Comparison of ENCODE assay signal across 21 mouse cellular contexts in genomic region chr6:124273231-124273880, GRCm38 (mm10). TPM values are rescaled to one million over a fixed set of nuclear protein-coding genes. Genes with fewer than 3 reads are reported as not detected.
DNase-seq lines count a peak whose midpoint lies in the region; ATAC-seq and TF ChIP-seq lines count a peak whose summit lies in the region.
"Had no signal": no experiment of that assay in that cellular context is flagged by ENCODE, and none has a peak within 500 bp of the region (broad histone marks: within the 10 kb centered on the region; RNA-seq: fewer than 3 reads in every experiment).

No protein-coding gene starts in this region.

- DNase-seq in gastrocnemius, adult 2 months = peak; percentile 31
- no peak for DNase-seq in gastrocnemius, postnatal 4 days (ENCODE audit: low spot score in 2 of 2)
- DNase-seq in lung, embryonic 14.5 days = peak; percentile 7
- no peak for DNase-seq in lung, postnatal 10 days
- no peak for DNase-seq in left cerebral cortex, adult 9 months (ENCODE audit: low spot score in 2 of 2)
- DNase-seq: adrenal gland, postnatal 14 days; cerebellum, adult 18-20 months; kidney, postnatal 14 days; right cerebral cortex, postnatal 14 days; thymus, postnatal 14 days had no signal

- no peak overlapping the region for H3K4me3 ChIP-seq in gastrocnemius, adult 2 months
- no peak overlapping the region for H3K4me3 ChIP-seq in lung, embryonic 14.5 days (ENCODE audit: low read depth, low read length)
- no peak overlapping the region for H3K4me3 ChIP-seq in liver, embryonic 16.5 days (ENCODE audit: low read depth, low read length)
- no peak overlapping the region for H3K4me3 ChIP-seq in forebrain, embryonic 13.5 days
- H3K4me3 ChIP-seq: forebrain, embryonic 10.5 days; limb, embryonic 15.5 days; neural tube, embryonic 15.5 days had no signal

- H3K4me1 ChIP-seq in lung, embryonic 14.5 days (ENCODE audit: insufficient read depth) = no peaks in the 10 kb centered on the region
- H3K4me1 ChIP-seq in liver, embryonic 16.5 days (ENCODE audit: control insufficient read depth, low read depth, low read length) = no peaks in the 10 kb centered on the region
- H3K4me1 ChIP-seq in forebrain, embryonic 13.5 days = no peaks in the 10 kb centered on the region
- H3K4me1 ChIP-seq: forebrain, embryonic 10.5 days; limb, embryonic 15.5 days; neural tube, embryonic 15.5 days had no signal

- no peaks in the 10 kb centered on the region for H3K9me3 ChIP-seq in lung, embryonic 14.5 days (ENCODE audit: low read depth, low read length)
- H3K9me3 ChIP-seq in liver, embryonic 16.5 days (replicated peaks; ENCODE audit: control insufficient read depth, low read length) = no peaks in the 10 kb centered on the region
- no peaks in the 10 kb centered on the region for H3K9me3 ChIP-seq in forebrain, embryonic 13.5 days (replicated peaks)
- H3K9me3 ChIP-seq: forebrain, embryonic 10.5 days; limb, embryonic 15.5 days; neural tube, embryonic 15.5 days had no signal

- WGBS in lung, embryonic 14.5 days = 63% methylated on average over 5 of the region's 5 CpGs
- 23% methylated on average over 5 of the region's 5 CpGs for WGBS in liver, embryonic 16.5 days (ENCODE audit: insufficient replicate concordance)
- 75% methylated on average over 5 of the region's 5 CpGs for WGBS in forebrain, embryonic 13.5 days

- no peak overlapping the region for H3K27ac ChIP-seq in gastrocnemius, adult 2 months
- no peak overlapping the region for H3K27ac ChIP-seq in lung, embryonic 14.5 days (ENCODE audit: low read depth)
- H3K27ac ChIP-seq in liver, embryonic 16.5 days (ENCODE audit: low read length) = no peak overlapping the region
- no peak overlapping the region for H3K27ac ChIP-seq in forebrain, embryonic 13.5 days
- H3K27ac ChIP-seq: forebrain, embryonic 10.5 days; limb, embryonic 15.5 days; neural tube, embryonic 15.5 days had no signal

- no peaks in the 10 kb centered on the region for H3K36me3 ChIP-seq in lung, embryonic 14.5 days (ENCODE audit: insufficient read depth)
- no peaks in the 10 kb centered on the region for H3K36me3 ChIP-seq in liver, embryonic 16.5 days (ENCODE audit: control insufficient read depth, insufficient read depth)
- H3K36me3 ChIP-seq in forebrain, embryonic 13.5 days (ENCODE audit: poor library complexity, severe bottlenecking) = no peaks in the 10 kb centered on the region
- H3K36me3 ChIP-seq: forebrain, embryonic 10.5 days; limb, embryonic 15.5 days; neural tube, embryonic 15.5 days had no signal

- intact Hi-C loops in gastrocnemius, adult 2 months (cut with DNase I) = no loop called here

- no peak for TF ChIP-seq CTCF in gastrocnemius, adult 2 months (IDR thresholded peaks at IDR 0.05)
- TF ChIP-seq CTCF in lung, embryonic 14.5 days (IDR thresholded peaks at IDR 0.05; ENCODE audit: low read depth) = no peak

- H3K9ac ChIP-seq in lung, embryonic 14.5 days = no peak overlapping the region
- H3K9ac ChIP-seq in liver, embryonic 16.5 days (ENCODE audit: low read depth, low read length) = no peak overlapping the region
- H3K9ac ChIP-seq in forebrain, embryonic 13.5 days = no peak overlapping the region
- H3K9ac ChIP-seq: limb, embryonic 15.5 days; neural tube, embryonic 15.5 days had no signal

- no peaks in the 10 kb centered on the region for H3K27me3 ChIP-seq in lung, embryonic 14.5 days (ENCODE audit: insufficient read depth, low read length)
- no peaks in the 10 kb centered on the region for H3K27me3 ChIP-seq in liver, embryonic 16.5 days (ENCODE audit: control insufficient read depth, insufficient read depth, low read depth, low read length)
- no peaks in the 10 kb centered on the region for H3K27me3 ChIP-seq in forebrain, embryonic 13.5 days
- H3K27me3 ChIP-seq: limb, embryonic 15.5 days; neural tube, embryonic 15.5 days had no signal

- ATAC-seq in lung, embryonic 14.5 days (ENCODE audit: insufficient read depth) = no peak
- ATAC-seq in liver, embryonic 16.5 days (ENCODE audit: low read depth) = peak; percentile 67
- peak; percentile 97 for ATAC-seq in neutrophil, adult 5-6 weeks (ENCODE audit: extremely low read depth, insufficient number of reproducible peaks, low FRiP score, poor library complexity, severe bottlenecking)
- ATAC-seq in forebrain, embryonic 13.5 days = no peak

- no peak overlapping the region for H3K4me2 ChIP-seq in lung, embryonic 14.5 days
- H3K4me2 ChIP-seq in liver, embryonic 16.5 days (ENCODE audit: low read depth, low read length) = peak overlapping the region; percentile 30
- no peak overlapping the region for H3K4me2 ChIP-seq in forebrain, embryonic 13.5 days
- H3K4me2 ChIP-seq: limb, embryonic 15.5 days; neural tube, embryonic 15.5 days had no signal

RNA-seq across cellular contexts. Expression of gene Cd163, which starts 31.1 kb away (rescaled TPM):
- total RNA-seq in gastrocnemius, adult 2 months (2021) = 1 to 10 TPM; 6.7 to 8.5 TPM
- 10 to 100 TPM; 12.7 to 14.1 TPM for total RNA-seq in gastrocnemius, postnatal 4 days (2021)
- polyA plus RNA-seq in lung, embryonic 14.5 days (2014; fragmentation: Nextera tagmentation; extraction: Ambion mirVana) = 0.07 TPM in 1 of 2 replicates, not detected in the other
- polyA plus RNA-seq in liver, embryonic 16.5 days (2015; fragmentation: Nextera tagmentation; extraction: Ambion mirVana) = 0.36 and 0.50 TPM in 2 replicates
- total RNA-seq in neutrophil, adult 5-6 weeks (2017) = 0.23 and 0.61 TPM in 2 replicates
- polyA plus RNA-seq in forebrain, embryonic 13.5 days (2015; fragmentation: Nextera tagmentation; extraction: Ambion mirVana) = 0.05 TPM in 1 of 2 replicates, not detected in the other
- polyA plus RNA-seq: embryonic facial prominence, embryonic 11.5 days; forebrain, embryonic 10.5 days had no signal

RNA-seq across cellular contexts. Expression of gene Vmn2r27, which starts 41.7 kb away (rescaled TPM):
- total RNA-seq in gastrocnemius, adult 2 months (2021) = not detected
- not detected for total RNA-seq in gastrocnemius, postnatal 4 days (2021)
- polyA plus RNA-seq in lung, embryonic 14.5 days (2014; fragmentation: Nextera tagmentation; extraction: Ambion mirVana) = not detected in 2 replicates
- not detected in 2 replicates for polyA plus RNA-seq in liver, embryonic 16.5 days (2015; fragmentation: Nextera tagmentation; extraction: Ambion mirVana)
- not detected in 2 replicates for total RNA-seq in neutrophil, adult 5-6 weeks (2017)
- polyA plus RNA-seq in forebrain, embryonic 13.5 days (2015; fragmentation: Nextera tagmentation; extraction: Ambion mirVana) = not detected in 2 replicates
- total RNA-seq: adrenal gland, postnatal 14 days; midbrain, postnatal 0 days had no signal
- polyA plus RNA-seq: embryonic facial prominence, embryonic 11.5 days; forebrain, embryonic 10.5 days; heart, postnatal 0 days; intestine, embryonic 14.5 days; limb, embryonic 15.5 days; midbrain, postnatal 0 days; neural tube, embryonic 15.5 days; stomach, embryonic 14.5 days had no signal

Comparison
In these comparisons a context has a peak if more than half of its experiments do, and no peak if none do; other contexts are left out.
1. DNase-seq: peak in gastrocnemius, adult 2 months (single experiment) and lung, embryonic 14.5 days (single experiment); none in gastrocnemius, postnatal 4 days (0 of 2), lung, postnatal 10 days (single experiment) and left cerebral cortex, adult 9 months (0 of 2).
2. ATAC-seq: peak in liver, embryonic 16.5 days (single experiment) and neutrophil, adult 5-6 weeks (single experiment); none in lung, embryonic 14.5 days (single experiment) and forebrain, embryonic 13.5 days (single experiment).